Mouse (Mus musculus) hindlimb bud, embryonic 11.5 days (tissue): Measurements from ENCODE around the gene Skil.

Experiments used
- DNase-seq: peaks from one replicate; pipeline ENCODE4 v3.0.0-alpha.2; 2012; ENCODE audit warnings: low read depth, low spot score; ENCODE audit errors: extremely low spot score

The Skil gene

DNA sequence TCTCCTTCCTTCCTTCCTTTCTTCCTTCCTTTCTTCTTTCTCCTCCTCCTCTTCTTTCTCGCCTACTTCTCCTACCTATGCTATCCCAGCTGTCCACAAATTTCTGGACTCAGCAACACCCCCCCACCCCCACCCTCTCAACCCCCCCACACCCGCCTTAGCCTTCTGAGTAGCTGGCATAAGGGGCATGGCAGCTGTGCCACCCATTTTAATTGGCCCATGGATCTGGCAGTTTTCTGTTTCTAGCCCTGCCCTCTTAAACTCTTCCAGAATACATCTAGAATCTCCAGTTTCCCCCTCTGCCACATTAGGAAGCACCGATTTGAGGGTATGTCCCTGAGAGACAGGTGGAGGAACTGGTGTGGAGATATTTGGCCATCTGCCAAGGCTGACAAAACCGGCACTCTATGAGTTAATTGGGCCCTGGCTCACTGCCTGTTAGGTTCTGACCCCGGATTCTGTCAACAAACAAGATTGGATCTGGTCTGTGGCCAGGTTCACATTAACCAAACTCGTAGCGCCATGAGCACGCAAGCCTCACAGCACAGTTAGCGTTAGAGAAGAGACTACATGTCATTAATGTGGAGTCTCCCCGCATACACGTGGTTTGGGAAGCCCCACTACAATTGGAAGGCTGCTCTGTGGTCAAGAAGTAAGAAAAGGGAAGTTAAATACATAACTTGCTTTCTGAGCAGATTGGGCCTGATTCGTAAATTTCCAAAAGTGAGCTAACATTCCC is 11.2 kb upstream of the Skil start:
- DNase-seq = no peak

DNA sequence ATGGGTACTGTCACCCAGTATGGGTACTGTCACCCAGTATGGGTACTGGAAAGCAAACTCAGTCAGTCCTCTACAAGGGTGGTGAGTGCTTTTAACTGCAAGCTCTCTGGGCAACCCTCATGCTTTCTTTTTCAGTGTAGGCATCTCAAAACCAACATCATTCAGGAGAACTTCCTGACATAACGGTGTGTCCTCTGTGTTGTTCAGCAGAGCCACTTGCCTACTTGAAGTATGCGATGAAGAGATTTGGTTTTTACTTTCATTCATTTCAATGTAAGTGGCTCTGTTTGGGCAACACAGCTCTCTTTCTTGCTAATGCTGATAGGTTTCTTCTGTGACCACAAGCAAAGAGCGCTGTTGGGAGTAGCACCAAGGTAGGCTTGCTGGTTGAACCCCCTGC is 9.9 kb upstream of the Skil start:
- no peak for DNase-seq

DNA sequence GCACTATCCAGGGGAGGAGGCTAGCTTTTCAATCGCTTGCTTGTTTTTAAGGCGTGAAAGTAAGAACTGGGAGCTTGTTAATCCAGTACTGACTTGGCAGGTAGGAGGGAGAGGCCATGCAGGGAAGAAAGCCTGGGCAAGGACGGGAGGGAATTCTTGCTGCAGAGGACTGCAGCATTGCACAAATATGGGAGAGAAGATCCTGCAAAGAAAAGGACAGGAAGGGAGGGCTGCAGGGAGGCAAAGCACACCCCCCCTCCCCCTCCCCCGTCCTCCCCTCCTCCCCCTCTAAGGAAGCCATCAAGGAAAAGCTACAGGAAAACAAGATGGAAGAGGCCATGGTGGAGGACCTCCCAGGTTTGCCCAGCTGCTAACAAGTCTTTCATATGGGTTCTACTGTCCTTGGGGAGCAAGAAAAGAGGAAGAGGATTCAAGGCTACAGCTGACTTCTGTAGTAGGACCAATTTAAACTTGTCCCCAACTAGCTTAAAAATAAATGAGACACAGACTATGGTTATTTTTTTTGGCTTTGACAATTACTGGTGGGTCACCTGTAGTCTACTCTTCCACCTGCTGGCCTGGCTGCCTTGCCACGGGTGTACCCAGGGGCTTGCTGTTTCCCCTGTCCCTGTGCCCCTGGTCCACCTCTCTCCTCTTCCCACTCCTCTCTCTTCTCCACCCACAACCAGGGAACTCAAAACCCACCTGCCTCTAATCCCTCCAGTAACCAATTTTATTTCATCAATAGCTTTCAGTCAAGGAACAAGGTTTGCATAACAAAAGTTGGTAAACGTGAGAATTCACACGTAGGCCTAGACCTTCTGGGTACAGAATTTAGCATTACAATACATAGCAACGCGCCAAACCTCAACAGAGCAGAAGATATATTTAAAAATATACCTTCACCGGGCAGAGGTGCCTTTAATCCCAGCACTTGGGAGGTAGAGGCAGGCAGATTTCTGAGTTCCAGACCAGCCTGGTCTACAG is 5.8 kb upstream of the Skil start:
- no peak for DNase-seq

GRCm38 (mm10) chr3:31089956-31090355 is 4.9 kb upstream of the Skil start:
- DNase-seq = no peak

- no peak for DNase-seq
Observed at GRCm38 (mm10) chr3:31093196-31093595, 1.7 kb upstream of the Skil start.

DNA sequence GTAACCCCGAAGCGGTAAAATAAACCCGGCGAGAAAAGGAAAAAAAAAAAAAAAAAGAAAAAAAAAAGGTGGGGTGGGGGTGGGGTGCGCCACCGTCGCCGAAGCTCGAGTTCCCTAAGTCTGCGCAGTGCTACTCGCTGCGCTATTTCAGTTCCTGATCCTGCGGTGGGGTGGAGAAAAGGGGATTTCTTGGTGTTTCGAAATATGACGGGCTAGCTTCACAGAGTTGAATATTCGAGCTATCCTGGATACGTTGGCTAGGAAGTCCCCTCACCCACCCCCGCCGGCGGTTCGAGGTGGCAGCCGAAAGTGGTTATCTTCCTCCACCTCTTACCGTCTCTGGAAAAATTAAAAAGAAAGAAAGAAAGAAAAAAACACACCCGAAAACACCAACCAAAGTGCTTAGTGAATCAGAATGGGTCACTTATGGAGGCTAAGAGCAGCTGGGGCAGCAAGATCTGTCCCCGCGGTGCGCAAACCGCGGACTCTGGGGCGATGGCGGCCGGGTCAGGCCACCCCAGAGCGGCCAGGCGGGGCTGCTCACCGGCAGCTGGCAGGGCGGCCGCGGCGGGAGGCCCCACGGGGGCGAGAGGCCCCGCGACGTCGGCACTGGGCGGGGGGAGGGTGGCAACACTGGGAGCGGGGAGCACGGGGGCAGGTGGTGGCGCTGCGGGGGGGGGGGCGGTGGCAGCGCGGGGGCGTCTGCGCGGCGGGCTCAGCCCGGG is 1.1 kb upstream of the Skil start:
- DNase-seq = no peak

GRCm38 (mm10) chr3:31095179-31095490 is 277 bp downstream of the Skil start:
- DNase-seq = no peak

DNA sequence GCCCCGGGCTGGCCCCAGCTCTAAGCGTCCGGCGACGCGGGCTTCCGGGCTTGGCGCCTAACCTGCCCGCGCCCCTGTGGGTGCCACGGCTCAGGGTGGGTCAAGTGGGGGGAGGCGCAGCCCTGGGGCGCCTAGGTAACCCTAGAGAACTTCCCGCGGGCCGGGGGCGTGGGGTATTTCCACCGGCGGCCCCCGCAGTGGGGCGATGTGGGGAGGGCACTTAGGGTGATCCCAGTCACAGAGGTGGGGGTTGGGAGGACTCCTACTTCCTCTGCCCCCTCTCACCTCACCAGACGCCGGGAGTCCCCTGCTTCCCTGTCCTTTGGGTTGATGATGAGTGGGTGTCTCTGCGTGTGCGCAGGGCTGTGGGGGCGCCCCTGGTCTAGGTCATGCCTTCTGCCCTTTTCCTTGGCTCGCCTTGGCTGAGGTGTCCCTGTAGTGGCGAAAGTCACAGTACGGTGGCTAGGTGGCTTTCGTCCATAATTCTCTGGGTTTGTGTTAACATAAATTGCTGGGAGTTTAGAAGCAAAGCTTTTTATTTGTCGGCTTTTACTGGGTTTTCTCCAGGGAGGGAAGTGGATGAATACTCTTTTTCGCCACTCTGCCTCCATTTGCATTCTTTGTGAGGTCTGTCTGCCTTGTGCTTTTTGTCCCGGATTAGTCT is 765 bp downstream of the Skil start:
- DNase-seq = no peak

DNA sequence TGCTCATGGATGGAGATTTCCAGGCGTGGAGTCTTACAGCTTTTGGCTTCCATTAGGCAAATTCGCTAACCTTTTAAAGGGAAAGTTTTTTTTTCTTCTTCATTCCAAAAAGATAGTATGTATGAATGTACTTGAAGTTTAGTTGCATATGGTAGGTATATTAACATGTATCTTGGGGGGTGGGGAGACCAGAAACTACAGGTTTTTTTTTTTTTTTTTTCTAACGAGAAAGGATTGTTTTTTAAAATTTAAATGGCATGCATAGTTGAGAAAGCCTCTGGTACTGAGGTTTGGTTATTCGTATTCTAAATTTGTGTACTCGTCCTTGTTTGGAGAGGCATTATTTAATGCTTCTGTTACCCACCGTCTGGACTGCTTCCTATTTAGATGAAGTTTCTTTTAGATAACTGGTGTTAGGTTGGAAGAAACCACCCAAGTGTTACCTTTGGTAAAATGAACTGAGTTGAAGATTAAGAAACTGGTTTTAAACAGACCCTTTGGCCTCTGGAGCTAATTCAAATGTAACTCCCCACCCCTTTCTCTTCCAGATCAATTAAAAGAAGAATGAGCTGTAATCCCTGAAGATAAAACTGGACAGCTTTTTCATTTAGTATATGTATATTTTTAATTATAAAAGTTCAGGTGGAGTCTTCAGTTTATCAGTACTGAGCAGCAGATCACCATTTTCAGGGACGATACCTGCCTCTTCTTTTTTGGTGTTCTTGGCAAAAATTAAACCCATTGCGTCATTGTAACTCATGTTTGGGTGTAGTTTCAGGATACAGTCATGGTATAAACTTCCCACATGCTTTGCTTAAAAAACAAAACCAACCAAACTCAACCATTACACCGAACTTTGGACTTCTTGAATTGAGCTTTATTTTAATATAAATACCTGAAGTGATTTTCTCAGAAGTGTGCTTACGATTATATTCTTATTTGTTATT is 1.6 kb downstream of the Skil start:
- DNase-seq = no peak

GRCm38 (mm10) chr3:31097102-31097720 is 2.4 kb downstream of the Skil start:
- DNase-seq = no peak

DNA sequence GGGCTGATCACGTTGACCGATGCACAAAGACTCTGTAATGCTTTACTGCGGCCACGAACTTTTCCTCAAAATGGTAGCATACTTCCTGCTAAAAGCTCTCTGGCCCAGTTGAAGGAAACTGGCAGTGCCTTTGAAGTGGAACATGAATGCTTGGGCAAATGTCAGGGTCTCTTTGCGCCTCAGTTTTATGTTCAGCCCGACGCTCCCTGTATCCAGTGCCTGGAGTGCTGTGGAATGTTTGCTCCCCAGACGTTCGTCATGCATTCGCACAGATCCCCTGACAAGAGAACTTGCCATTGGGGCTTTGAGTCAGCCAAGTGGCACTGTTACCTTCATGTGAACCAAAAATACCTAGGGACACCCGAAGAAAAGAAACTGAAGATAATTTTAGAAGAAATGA is 3.1 kb downstream of the Skil start:
- no peak for DNase-seq

DNA sequence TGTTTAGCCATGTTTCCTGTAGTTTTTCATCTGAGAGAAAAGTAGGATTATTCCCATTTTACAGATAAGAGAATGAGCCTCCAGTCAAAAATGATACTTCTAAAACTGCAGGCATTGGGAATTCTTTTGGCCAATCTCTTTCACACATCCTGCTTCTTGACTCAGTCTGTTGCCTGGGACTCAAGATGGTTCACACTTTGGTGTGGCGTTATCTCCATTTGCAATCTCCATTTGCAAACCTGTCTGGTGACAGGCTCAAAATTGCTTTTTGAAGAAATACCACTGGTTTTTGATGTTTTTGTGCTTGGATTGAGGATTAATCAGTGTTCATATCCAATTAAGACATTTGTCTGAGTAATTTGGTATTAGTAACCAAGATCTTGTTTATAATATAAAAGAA is 3.7 kb downstream of the Skil start:
- DNase-seq = no peak

GRCm38 (mm10) chr3:31100026-31100425 is 5.2 kb downstream of the Skil start:
- no peak for DNase-seq

DNA sequence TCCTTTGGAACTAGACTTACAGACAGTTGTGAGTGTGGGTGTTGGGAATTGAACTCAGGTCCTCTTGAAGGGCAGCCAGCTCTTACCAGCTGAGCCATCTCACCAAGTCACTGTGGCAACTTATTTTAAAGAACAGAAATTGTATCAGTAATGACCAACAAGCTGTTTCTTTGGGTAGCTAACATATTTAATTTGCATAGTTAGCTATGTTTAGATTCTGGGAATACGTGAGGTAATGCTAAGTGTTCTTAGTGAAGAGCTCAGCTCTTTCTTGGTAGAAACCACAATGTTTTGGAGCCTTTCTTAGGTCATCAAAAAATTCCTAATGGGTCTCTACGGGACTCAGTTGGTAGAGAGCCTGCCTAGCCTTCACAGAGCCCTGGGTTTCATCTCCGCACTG is 5.9 kb downstream of the Skil start:
- DNase-seq = no peak

DNA sequence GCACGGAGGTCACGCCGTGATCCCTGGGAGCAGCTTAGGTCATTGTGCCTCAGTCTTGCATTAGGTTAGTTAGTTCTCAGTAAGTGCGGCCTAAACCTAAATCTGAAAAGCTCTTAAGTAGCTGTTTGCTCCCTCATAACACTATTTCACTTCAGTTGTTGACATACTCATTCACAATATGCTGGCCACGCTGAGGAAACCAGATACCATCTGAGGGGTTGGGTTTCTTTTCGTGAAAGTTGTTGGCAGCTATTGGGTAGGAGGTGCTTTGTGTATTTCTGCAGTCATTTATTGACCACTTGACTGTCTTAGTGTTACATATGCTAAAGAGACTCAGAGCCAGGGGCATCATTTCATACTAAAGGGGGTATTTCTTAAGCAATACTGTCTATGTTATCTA is 10.1 kb downstream of the Skil start:
- DNase-seq = no peak

DNA sequence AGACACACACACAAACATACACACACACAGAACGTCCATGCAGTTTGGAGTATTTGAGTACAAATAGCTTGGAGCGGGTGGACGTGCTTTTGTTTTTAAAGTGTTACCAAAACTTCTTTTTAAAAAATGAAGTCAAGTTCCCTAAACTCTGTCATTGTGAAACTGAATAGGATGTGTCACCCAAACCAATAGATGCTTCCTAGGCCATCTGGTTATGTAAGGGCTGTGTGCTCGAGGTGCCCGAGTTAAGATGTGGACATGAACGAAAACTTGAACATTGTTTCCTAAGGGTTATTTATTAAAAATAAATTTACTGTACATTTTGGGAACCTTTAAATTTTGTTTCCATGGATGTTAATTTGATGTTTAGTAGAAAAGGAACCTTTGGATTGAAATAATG is 11.7 kb downstream of the Skil start:
- DNase-seq = no peak

- no peak for DNase-seq
Observed at GRCm38 (mm10) chr3:31107674-31108073, 12.8 kb downstream of the Skil start.

- DNase-seq = no peak
Observed at GRCm38 (mm10) chr3:31109108-31109507, 14.2 kb downstream of the Skil start.

DNA sequence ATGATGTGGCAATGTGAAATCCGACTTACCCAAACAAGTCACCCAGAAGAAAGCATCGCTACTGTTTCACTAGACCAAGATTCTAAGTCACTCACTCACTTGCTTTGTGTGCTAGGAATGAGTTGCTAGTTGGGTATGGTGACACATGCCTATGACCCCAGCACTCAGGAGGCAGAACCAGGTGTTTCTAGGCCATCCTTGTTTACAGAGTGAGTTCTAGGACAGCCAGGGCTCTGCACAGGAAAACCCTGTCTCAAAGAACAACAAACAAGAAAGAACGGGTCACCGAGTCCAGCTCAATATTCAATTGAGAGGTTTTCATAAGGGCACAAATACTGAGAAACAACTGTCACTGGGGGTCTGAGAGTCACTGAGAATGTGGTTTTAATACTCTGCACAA is 28.2 kb downstream of the Skil start:
- no peak for DNase-seq

GRCm38 (mm10) chr3:31126303-31126702 is 31.4 kb downstream of the Skil start:
- DNase-seq = no peak
